Mouse (Mus musculus): Measurements from ENCODE around the gene Abca17. TPM values are rescaled to one million over a fixed set of nuclear protein-coding genes. Genes with fewer than 3 reads are reported as not detected.

Abca17 gene
- total and polyA plus RNA-seq, 2 experiments = 0.02 TPM; not detected in 1

GRCm38 (mm10) chr17:24362527-24362926, 11.7 kb upstream of the Abca17 start:
- no peak overlapping the region for H3K9ac ChIP-seq (ENCODE audit: low read depth, low read length)
- no peaks in the 10 kb centered on the region for H3K27me3 ChIP-seq (ENCODE audit: control insufficient read depth, insufficient read depth, low read length)
- H3K27ac ChIP-seq (replicated peaks; ENCODE audit: insufficient read depth, low read depth, low read length) = 0 out of 2 replicates have a peak overlapping the region, but pooled peaks have one; percentile 9
- H3K79me2 ChIP-seq (ENCODE audit: control insufficient read depth, insufficient read depth, low read length) = no peaks in the 10 kb centered on the region
- TF ChIP-seq CTCF (IDR thresholded peaks at IDR 0.05; ENCODE audit: low read depth, low read length) (no peak), POLR2A (IDR thresholded peaks at IDR 0.05; ENCODE audit: extremely low read depth, insufficient read depth, low read length) (no peak)
- H3K4me1 ChIP-seq (ENCODE audit: control insufficient read depth, insufficient read depth, low read length) = peaks cover 58% of the 10 kb centered on the region
- H3K36me3 ChIP-seq (ENCODE audit: control insufficient read depth, insufficient read depth, low read length) = peaks cover 8% of the 10 kb centered on the region; the same call in 1 of the 2 replicates
- WGBS = 23% methylated on average over 9 of the region's 9 CpGs
- DNase-seq (ENCODE audit: extremely low read depth, low read depth, low spot score) = peak; percentile 96
- H3K4me3 ChIP-seq (ENCODE audit: insufficient read depth, low read depth, low read length) = no peak overlapping the region

GRCm38 (mm10) chr17:24361291-24361690, 10.4 kb upstream of the Abca17 start:
- Histone ChIP-seq H3K27me3 (ENCODE audit: control insufficient read depth, insufficient read depth, low read length) (no peaks in the 10 kb centered on the region), H3K79me2 (ENCODE audit: control insufficient read depth, insufficient read depth, low read length) (0 out of 2 replicates have a peak, but pooled peaks cover 5% of the 10 kb centered on the region), H3K9ac (ENCODE audit: low read depth, low read length) (no peak overlapping the region), H3K27ac (replicated peaks; ENCODE audit: insufficient read depth, low read depth, low read length) (peak overlapping the region; percentile 69), H3K36me3 (ENCODE audit: control insufficient read depth, insufficient read depth, low read length) (no peaks in the 10 kb centered on the region; the same call in 1 of the 2 replicates), H3K4me1 (ENCODE audit: control insufficient read depth, insufficient read depth, low read length) (peaks cover 58% of the 10 kb centered on the region), H3K4me3 (ENCODE audit: insufficient read depth, low read depth, low read length) (no peak overlapping the region)
- TF ChIP-seq CTCF (IDR thresholded peaks at IDR 0.05; ENCODE audit: low read depth, low read length) (no peak), POLR2A (IDR thresholded peaks at IDR 0.05; ENCODE audit: extremely low read depth, insufficient read depth, low read length) (no peak)
- 22% methylated on average over 5 of the region's 5 CpGs for WGBS
- peak; percentile 90 for DNase-seq (ENCODE audit: extremely low read depth, low read depth, low spot score)

GRCm38 (mm10) chr17:24360841-24361240, 10.0 kb upstream of the Abca17 start:
- DNase-seq (ENCODE audit: extremely low read depth, low read depth, low spot score) = peak; percentile 85
- no peaks in the 10 kb centered on the region for H3K27me3 ChIP-seq (ENCODE audit: control insufficient read depth, insufficient read depth, low read length)
- H3K9ac ChIP-seq (ENCODE audit: low read depth, low read length) = no peak overlapping the region
- TF ChIP-seq POLR2A (IDR thresholded peaks at IDR 0.05; ENCODE audit: extremely low read depth, insufficient read depth, low read length) (no peak), CTCF (IDR thresholded peaks at IDR 0.05; ENCODE audit: low read depth, low read length) (no peak)
- no peaks in the 10 kb centered on the region for H3K36me3 ChIP-seq (ENCODE audit: control insufficient read depth, insufficient read depth, low read length)
- WGBS = 20% methylated on average over 8 of the region's 8 CpGs
- peak overlapping the region; percentile 69 for H3K27ac ChIP-seq (replicated peaks; ENCODE audit: insufficient read depth, low read depth, low read length)
- H3K4me3 ChIP-seq (ENCODE audit: insufficient read depth, low read depth, low read length) = no peak overlapping the region
- 0 out of 2 replicates have a peak, but pooled peaks cover 5% of the 10 kb centered on the region for H3K79me2 ChIP-seq (ENCODE audit: control insufficient read depth, insufficient read depth, low read length)
- H3K4me1 ChIP-seq (ENCODE audit: control insufficient read depth, insufficient read depth, low read length) = peaks cover 54% of the 10 kb centered on the region

- DNase-seq (ENCODE audit: extremely low read depth, low read depth, low spot score) = no peak
- 5% methylated on average over 2 of the region's 2 CpGs for WGBS
- peak overlapping the region; percentile 23; the same call in 1 of the 2 replicates for H3K27ac ChIP-seq (replicated peaks; ENCODE audit: insufficient read depth, low read depth, low read length)
- H3K4me1 ChIP-seq (ENCODE audit: control insufficient read depth, insufficient read depth, low read length) = peaks cover 53% of the 10 kb centered on the region
- H3K4me3 ChIP-seq (ENCODE audit: insufficient read depth, low read depth, low read length) = no peak overlapping the region
- H3K9ac ChIP-seq (ENCODE audit: low read depth, low read length) = no peak overlapping the region
- H3K79me2 ChIP-seq (ENCODE audit: control insufficient read depth, insufficient read depth, low read length) = 0 out of 2 replicates have a peak, but pooled peaks cover 5% of the 10 kb centered on the region
- no peaks in the 10 kb centered on the region for H3K36me3 ChIP-seq (ENCODE audit: control insufficient read depth, insufficient read depth, low read length)
- H3K27me3 ChIP-seq (ENCODE audit: control insufficient read depth, insufficient read depth, low read length) = no peaks in the 10 kb centered on the region
- TF ChIP-seq POLR2A (IDR thresholded peaks at IDR 0.05; ENCODE audit: extremely low read depth, insufficient read depth, low read length) (no peak), CTCF (IDR thresholded peaks at IDR 0.05; ENCODE audit: low read depth, low read length) (no peak)
Observed at GRCm38 (mm10) chr17:24359903-24360302, 9.0 kb upstream of the Abca17 start.

GRCm38 (mm10) chr17:24359006-24359405, 8.1 kb upstream of the Abca17 start:
- Histone ChIP-seq H3K36me3 (ENCODE audit: control insufficient read depth, insufficient read depth, low read length) (no peaks in the 10 kb centered on the region), H3K27me3 (ENCODE audit: control insufficient read depth, insufficient read depth, low read length) (no peaks in the 10 kb centered on the region), H3K4me1 (ENCODE audit: control insufficient read depth, insufficient read depth, low read length) (peaks cover 44% of the 10 kb centered on the region), H3K4me3 (ENCODE audit: insufficient read depth, low read depth, low read length) (no peak overlapping the region), H3K27ac (replicated peaks; ENCODE audit: insufficient read depth, low read depth, low read length) (peak overlapping the region; percentile 43; the same call in 1 of the 2 replicates), H3K9ac (ENCODE audit: low read depth, low read length) (no peak overlapping the region), H3K79me2 (ENCODE audit: control insufficient read depth, insufficient read depth, low read length) (0 out of 2 replicates have a peak, but pooled peaks cover 5% of the 10 kb centered on the region)
- WGBS = 21% methylated on average over 8 of the region's 8 CpGs
- TF ChIP-seq CTCF (IDR thresholded peaks at IDR 0.05; ENCODE audit: low read depth, low read length) = no peak
- TF ChIP-seq POLR2A (IDR thresholded peaks at IDR 0.05; ENCODE audit: extremely low read depth, insufficient read depth, low read length) = no peak
- peak; percentile 68 for DNase-seq (ENCODE audit: extremely low read depth, low read depth, low spot score)

GRCm38 (mm10) chr17:24355284-24355683, 4.4 kb upstream of the Abca17 start:
- Histone ChIP-seq H3K4me3 (ENCODE audit: insufficient read depth, low read depth, low read length) (no peak overlapping the region), H3K36me3 (ENCODE audit: control insufficient read depth, insufficient read depth, low read length) (no peaks in the 10 kb centered on the region), H3K27me3 (ENCODE audit: control insufficient read depth, insufficient read depth, low read length) (no peaks in the 10 kb centered on the region), H3K4me1 (ENCODE audit: control insufficient read depth, insufficient read depth, low read length) (peaks cover 36% of the 10 kb centered on the region), H3K27ac (replicated peaks; ENCODE audit: insufficient read depth, low read depth, low read length) (no peak overlapping the region), H3K9ac (ENCODE audit: low read depth, low read length) (no peak overlapping the region), H3K79me2 (ENCODE audit: control insufficient read depth, insufficient read depth, low read length) (peaks cover 21% of the 10 kb centered on the region; the same call in 1 of the 2 replicates)
- peak; percentile 71 for DNase-seq (ENCODE audit: extremely low read depth, low read depth, low spot score)
- WGBS = 27% methylated on average over 8 of the region's 8 CpGs
- TF ChIP-seq POLR2A (IDR thresholded peaks at IDR 0.05; ENCODE audit: extremely low read depth, insufficient read depth, low read length) (no peak), CTCF (IDR thresholded peaks at IDR 0.05; ENCODE audit: low read depth, low read length) (no peak)
